ENCODE assay signal across 8 mouse cellular contexts in the genomic region with DNA sequence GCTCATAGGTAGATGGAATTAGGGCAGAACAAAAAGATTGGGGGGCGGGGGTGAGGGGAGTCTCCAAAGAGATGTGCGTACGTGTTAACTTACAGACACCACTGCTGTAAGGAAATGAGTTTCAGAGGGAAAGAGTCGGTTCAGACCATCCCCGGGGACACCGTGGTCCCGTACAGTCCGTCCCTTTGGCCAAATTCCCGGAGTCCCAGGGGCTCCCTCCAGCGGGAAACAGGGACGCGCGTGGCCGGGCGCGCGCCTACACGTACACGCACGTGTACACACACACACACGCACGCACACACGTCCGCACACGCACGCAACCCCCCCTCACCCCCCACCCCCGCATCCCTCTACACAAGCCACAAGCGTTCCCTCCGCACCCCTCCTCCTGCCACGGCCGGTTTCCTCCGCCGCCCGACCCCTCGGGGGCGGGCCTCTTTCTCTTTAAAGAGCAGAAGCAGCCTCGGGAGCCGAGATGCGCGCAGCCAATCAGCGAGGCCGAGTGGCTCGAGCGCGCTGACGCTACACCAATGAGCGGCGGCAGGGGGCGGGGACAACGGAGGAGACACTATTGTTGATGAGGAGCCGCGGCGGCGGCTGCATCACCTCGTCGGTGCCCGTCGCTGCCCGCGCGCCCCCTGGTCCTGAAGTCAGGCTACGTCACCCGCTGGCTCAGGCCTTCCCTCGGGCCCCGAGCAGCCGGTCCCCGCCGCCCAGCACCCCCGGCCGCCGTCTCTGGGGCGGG. TPM values are rescaled to one million over a fixed set of nuclear protein-coding genes. Genes with fewer than 3 reads are reported as not detected.
DNase-seq lines count a peak whose midpoint lies in the region; ATAC-seq and TF ChIP-seq lines count a peak whose summit lies in the region.

A gene (plus strand): TSS at position 594 of the 745 bp plus-strand sequence.

- peak; percentile 26; the same call in 1 of the 2 replicates for TF ChIP-seq CTCF in liver, embryonic 14.5 days (IDR thresholded peaks at IDR 0.05; ENCODE audit: low read depth)
- TF ChIP-seq CTCF in stomach, postnatal 0 days (IDR thresholded peaks at IDR 0.05; ENCODE audit: low read depth) = peak; percentile 50

- WGBS in forebrain, embryonic 10.5 days = under 1% methylated on average over 72 of the region's 72 CpGs
- WGBS in heart, embryonic 15.5 days = under 1% methylated on average over 71 of the region's 72 CpGs
- under 1% methylated on average over 63 of the region's 72 CpGs for WGBS in liver, embryonic 14.5 days (ENCODE audit: insufficient replicate concordance)
- WGBS in neural tube, embryonic 11.5 days = under 1% methylated on average over 48 of the region's 72 CpGs
- WGBS in stomach, postnatal 0 days = under 1% methylated on average over 55 of the region's 72 CpGs

- peak; percentile 93 for ATAC-seq in heart, embryonic 15.5 days (replicated peaks; ENCODE audit: insufficient number of reproducible peaks, insufficient read depth, low FRiP score, low read depth)
- peak; percentile 92 for ATAC-seq in liver, embryonic 14.5 days (ENCODE audit: insufficient read depth)
- ATAC-seq in neural tube, embryonic 11.5 days (ENCODE audit: insufficient read depth, low FRiP score, low TSS enrichment) = peak; percentile 98
- peak; percentile 97 for ATAC-seq in stomach, postnatal 0 days (ENCODE audit: low FRiP score, low TSS enrichment)

- peaks cover 33% of the 10 kb centered on the region for H3K4me1 ChIP-seq in forebrain, embryonic 10.5 days
- H3K4me1 ChIP-seq in heart, embryonic 15.5 days (replicated peaks) = peaks cover 25% of the 10 kb centered on the region
- peaks cover 17 to 23% of the 10 kb centered on the region in 2 experiments for H3K4me1 ChIP-seq in liver, embryonic 14.5 days (replicated peaks; ENCODE audit: control insufficient read depth in 2 of 2, insufficient read depth in 2 of 2, low read length in 1 of 2)
- H3K4me1 ChIP-seq in neural tube, embryonic 11.5 days (ENCODE audit: control insufficient read depth, insufficient read depth, low read length) = peaks cover 10% of the 10 kb centered on the region
- H3K4me1 ChIP-seq in stomach, postnatal 0 days (replicated peaks; ENCODE audit: control insufficient read depth, insufficient read depth) = 0 out of 2 replicates have a peak, but pooled peaks cover 3% of the 10 kb centered on the region

- peak within 1 kb of the TSS; percentile 99 for H3K4me3 ChIP-seq in forebrain, embryonic 10.5 days
- H3K4me3 ChIP-seq in heart, embryonic 15.5 days = peak within 1 kb of the TSS; percentile 96
- H3K4me3 ChIP-seq in liver, embryonic 14.5 days (ENCODE audit: insufficient read depth in 1 of 2, low read depth in 2 of 2, low read length in 2 of 2) = peak within 1 kb of the TSS; percentile 77 to 80
- peak within 1 kb of the TSS; percentile 100 for H3K4me3 ChIP-seq in neural tube, embryonic 11.5 days (ENCODE audit: low read depth, low read length)
- peak within 1 kb of the TSS; percentile 95 for H3K4me3 ChIP-seq in stomach, postnatal 0 days (ENCODE audit: low read depth, low read length)

- H3K36me3 ChIP-seq in forebrain, embryonic 10.5 days (replicated peaks) = no peaks in the 10 kb centered on the region
- H3K36me3 ChIP-seq in heart, embryonic 15.5 days = no peaks in the 10 kb centered on the region
- no peaks in the 10 kb centered on the region for H3K36me3 ChIP-seq in liver, embryonic 14.5 days (replicated peaks; ENCODE audit: control insufficient read depth, insufficient read depth, low read depth)
- H3K36me3 ChIP-seq in neural tube, embryonic 11.5 days (ENCODE audit: control insufficient read depth, insufficient read depth, low read length) = no peaks in the 10 kb centered on the region
- no peaks in the 10 kb centered on the region for H3K36me3 ChIP-seq in stomach, postnatal 0 days (ENCODE audit: control insufficient read depth, insufficient read depth, low read length)

- H3K9ac ChIP-seq in heart, embryonic 15.5 days = peak within 1 kb of the TSS; percentile 87
- peak within 1 kb of the TSS; percentile 87 for H3K9ac ChIP-seq in liver, embryonic 14.5 days (replicated peaks)
- peak within 1 kb of the TSS; percentile 97 for H3K9ac ChIP-seq in neural tube, embryonic 11.5 days (ENCODE audit: low read length)
- H3K9ac ChIP-seq in stomach, postnatal 0 days (ENCODE audit: low read length) = peak within 1 kb of the TSS; percentile 98

- H3K4me2 ChIP-seq in heart, embryonic 15.5 days = peak within 1 kb of the TSS; percentile 71
- peak within 1 kb of the TSS; percentile 98 for H3K4me2 ChIP-seq in liver, embryonic 14.5 days (ENCODE audit: low read depth)
- peak within 1 kb of the TSS; percentile 80 for H3K4me2 ChIP-seq in neural tube, embryonic 11.5 days (ENCODE audit: low read depth)
- peak within 1 kb of the TSS; percentile 84 for H3K4me2 ChIP-seq in stomach, postnatal 0 days (replicated peaks; ENCODE audit: low read depth)

- H3K9me3 ChIP-seq in forebrain, embryonic 10.5 days = no peaks in the 10 kb centered on the region
- no peaks in the 10 kb centered on the region for H3K9me3 ChIP-seq in heart, embryonic 15.5 days (replicated peaks)
- no peaks in the 10 kb centered on the region for H3K9me3 ChIP-seq in liver, embryonic 14.5 days (ENCODE audit: control insufficient read depth, low read length)
- H3K9me3 ChIP-seq in neural tube, embryonic 11.5 days (ENCODE audit: control insufficient read depth, low read length) = no peaks in the 10 kb centered on the region
- no peaks in the 10 kb centered on the region for H3K9me3 ChIP-seq in stomach, postnatal 0 days (ENCODE audit: control insufficient read depth, low read length)

- DNase-seq in CD8-positive naive resting alpha-beta T cell, adult 2 months (ENCODE audit: low read depth in 2 of 2, low spot score in 2 of 2) = peak; percentile 96 to 97
- peak; percentile 97 for DNase-seq in c-Kit-positive CD71-negative TER-119-negative erythroid progenitor cells, embryonic 14.5 days (ENCODE audit: low read depth)
- DNase-seq in forebrain, embryonic 10.5 days (ENCODE audit: extremely low spot score, low spot score) = peak; percentile 97
- DNase-seq in kidney, postnatal 25 days = peak; percentile 99
- peak; percentile 94 to 96 (median 94) for DNase-seq in liver, embryonic 14.5 days (ENCODE audit: low read depth in 3 of 3, low spot score in 3 of 3)
- DNase-seq in neural tube, embryonic 11.5 days (ENCODE audit: low spot score) = peak; percentile 99
- peak; percentile 98 for DNase-seq in stomach, postnatal 0 days (ENCODE audit: low spot score)

- no peaks in the 10 kb centered on the region for H3K27me3 ChIP-seq in forebrain, embryonic 10.5 days (ENCODE audit: poor library complexity, severe bottlenecking)
- no peaks in the 10 kb centered on the region for H3K27me3 ChIP-seq in heart, embryonic 15.5 days
- no peaks in the 10 kb centered on the region for H3K27me3 ChIP-seq in liver, embryonic 14.5 days (ENCODE audit: control insufficient read depth, insufficient read depth, low read length)
- H3K27me3 ChIP-seq in neural tube, embryonic 11.5 days (ENCODE audit: control insufficient read depth, insufficient read depth, low read length) = no peaks in the 10 kb centered on the region
- no peaks in the 10 kb centered on the region for H3K27me3 ChIP-seq in stomach, postnatal 0 days (ENCODE audit: control insufficient read depth, insufficient read depth, low read length)

- TF ChIP-seq EP300 in liver, embryonic 14.5 days (IDR thresholded peaks at IDR 0.05; ENCODE audit: low read depth) = no peak
- TF ChIP-seq EP300 in stomach, postnatal 0 days (optimal IDR thresholded peaks at IDR 0.05) = no peak

- H3K27ac ChIP-seq in forebrain, embryonic 10.5 days = peak within 1 kb of the TSS; percentile 99
- H3K27ac ChIP-seq in heart, embryonic 15.5 days = peak within 1 kb of the TSS; percentile 96
- H3K27ac ChIP-seq in liver, embryonic 14.5 days = peak within 1 kb of the TSS; percentile 78
- H3K27ac ChIP-seq in neural tube, embryonic 11.5 days (ENCODE audit: low read depth, low read length) = peak within 1 kb of the TSS; percentile 98
- H3K27ac ChIP-seq in stomach, postnatal 0 days (replicated peaks) = peak within 1 kb of the TSS; percentile 97

RNA-seq across cellular contexts. Expression of the gene that starts here (rescaled TPM):
- polyA plus RNA-seq in forebrain, embryonic 10.5 days (2016; fragmentation: Nextera tagmentation; extraction: Ambion mirVana) = 9.1 TPM in 2 replicates
- 3.8 and 4.8 TPM in 2 replicates for polyA plus RNA-seq in heart, embryonic 15.5 days (2015; fragmentation: Nextera tagmentation; extraction: Ambion mirVana)
- polyA plus RNA-seq in liver, embryonic 14.5 days (2012; rRNA removed) = 2.0 and 2.8 TPM in 2 replicates
- polyA plus RNA-seq in liver, embryonic 14.5 days (2014; fragmentation: Nextera tagmentation; extraction: Ambion mirVana) = 2.6 and 3.0 TPM in 2 replicates
- polyA plus RNA-seq in neural tube, embryonic 11.5 days (2014; fragmentation: Nextera tagmentation; extraction: Ambion mirVana) = 18.5 and 18.9 TPM in 2 replicates
- polyA plus RNA-seq in stomach, postnatal 0 days (2015; fragmentation: Nextera tagmentation; extraction: Ambion mirVana) = 4.1 and 4.3 TPM in 2 replicates

Comparison
In these comparisons a context has a peak if more than half of its experiments do, and no peak if none do; other contexts are left out.
1. Peak in every context shown above with its lines: DNase-seq, ATAC-seq, H3K4me3 ChIP-seq and H3K27ac ChIP-seq.